Mouse (Mus musculus): Measurements from ENCODE around the gene Enc1.

DNA sequence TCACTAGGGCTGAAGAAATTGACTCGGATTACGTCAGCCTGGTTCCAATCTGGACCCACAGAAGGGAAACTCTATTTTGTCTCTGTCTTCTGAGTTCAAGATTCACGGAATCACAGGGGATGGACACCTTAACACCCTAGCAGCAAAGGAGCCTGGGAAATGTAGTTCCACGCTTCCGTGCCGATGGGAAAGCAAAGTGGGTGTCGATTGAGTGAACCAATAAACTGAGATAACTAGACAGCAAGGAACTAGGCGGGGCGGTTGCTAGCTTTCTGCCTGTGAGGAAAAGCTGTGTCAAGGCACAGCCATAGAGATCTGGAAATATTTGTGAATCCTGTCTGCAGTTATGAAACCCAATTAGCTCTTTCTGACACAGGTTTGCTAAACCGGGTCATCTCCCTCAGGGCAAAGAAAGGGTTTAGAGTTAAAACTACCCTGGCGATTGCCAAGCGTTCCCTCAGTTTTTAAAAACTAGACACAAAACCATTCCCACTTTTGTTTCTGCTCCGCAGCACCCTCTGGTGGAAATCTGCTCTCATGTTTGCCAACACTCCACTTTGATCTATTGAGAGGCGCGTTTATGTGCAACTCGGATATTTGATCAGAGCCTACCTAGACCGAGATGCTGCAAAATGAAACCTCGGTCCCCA, 35.7 kb upstream of the Enc1 start:
- no peak for TF ChIP-seq CTCF (IDR thresholded peaks at IDR 0.05; ENCODE audit: control insufficient read depth, insufficient read depth, insufficient replicate concordance, low read depth, low read length)
- no peak for TF ChIP-seq POLR2A (IDR thresholded peaks at IDR 0.05; ENCODE audit: control insufficient read depth, low read depth, low read length)

Measured in testis, adult 2 months (tissue).